Mouse (Mus musculus) small intestine, adult 2 months (tissue): ENCODE measurements around the gene Mamstr.

Experiments
- CTCF ChIP-seq: fragments of 200-500 bp; IDR thresholded peaks from 2 replicates; pipeline ENCODE4 v1.5.1; 2012; ENCODE audit warnings: low read depth, mild to moderate bottlenecking, control low read depth, inconsistent platforms, low read length, moderate library complexity, mixed read lengths; ENCODE audit not compliant: insufficient replicate concordance, insufficient read length; ENCODE audit errors: extremely low read depth
- POLR2A ChIP-seq: fragments of 200-500 bp; IDR thresholded peaks from 2 replicates; pipeline ENCODE4 v1.6.1; 2012; ENCODE audit warnings: low read depth, mild to moderate bottlenecking, control low read depth, inconsistent platforms, low read length, moderate library complexity

DNA sequence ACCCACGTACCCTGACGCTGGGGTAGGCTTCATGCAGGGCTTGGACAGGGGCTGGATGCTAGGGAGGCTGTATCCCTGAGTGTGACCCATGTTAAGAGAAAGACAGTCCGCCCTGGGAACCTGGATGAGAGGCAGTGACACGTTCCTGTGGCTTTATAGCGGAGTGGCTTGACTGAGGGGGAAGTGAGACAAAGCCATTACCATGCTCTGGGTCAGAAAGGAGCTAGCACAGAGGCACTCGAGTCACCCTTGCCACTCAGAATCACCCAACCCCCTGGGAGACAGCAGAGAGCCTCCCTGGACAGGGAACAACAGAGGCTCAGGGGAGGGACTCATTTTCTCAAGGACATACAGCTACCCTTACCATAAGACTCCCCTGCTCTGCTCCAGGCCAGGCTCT is 49.3 kb downstream of the Mamstr start:
- no peak for TF ChIP-seq CTCF
- no peak for TF ChIP-seq POLR2A
